Mouse (Mus musculus): ENCODE results near the gene Ap1m2.
"Not testable (repeated sequence)": the region's sequence is repeated elsewhere in the genome, so short reads cannot be mapped to it uniquely, and the experiment has no call there.

Gene Ap1m2

DNA sequence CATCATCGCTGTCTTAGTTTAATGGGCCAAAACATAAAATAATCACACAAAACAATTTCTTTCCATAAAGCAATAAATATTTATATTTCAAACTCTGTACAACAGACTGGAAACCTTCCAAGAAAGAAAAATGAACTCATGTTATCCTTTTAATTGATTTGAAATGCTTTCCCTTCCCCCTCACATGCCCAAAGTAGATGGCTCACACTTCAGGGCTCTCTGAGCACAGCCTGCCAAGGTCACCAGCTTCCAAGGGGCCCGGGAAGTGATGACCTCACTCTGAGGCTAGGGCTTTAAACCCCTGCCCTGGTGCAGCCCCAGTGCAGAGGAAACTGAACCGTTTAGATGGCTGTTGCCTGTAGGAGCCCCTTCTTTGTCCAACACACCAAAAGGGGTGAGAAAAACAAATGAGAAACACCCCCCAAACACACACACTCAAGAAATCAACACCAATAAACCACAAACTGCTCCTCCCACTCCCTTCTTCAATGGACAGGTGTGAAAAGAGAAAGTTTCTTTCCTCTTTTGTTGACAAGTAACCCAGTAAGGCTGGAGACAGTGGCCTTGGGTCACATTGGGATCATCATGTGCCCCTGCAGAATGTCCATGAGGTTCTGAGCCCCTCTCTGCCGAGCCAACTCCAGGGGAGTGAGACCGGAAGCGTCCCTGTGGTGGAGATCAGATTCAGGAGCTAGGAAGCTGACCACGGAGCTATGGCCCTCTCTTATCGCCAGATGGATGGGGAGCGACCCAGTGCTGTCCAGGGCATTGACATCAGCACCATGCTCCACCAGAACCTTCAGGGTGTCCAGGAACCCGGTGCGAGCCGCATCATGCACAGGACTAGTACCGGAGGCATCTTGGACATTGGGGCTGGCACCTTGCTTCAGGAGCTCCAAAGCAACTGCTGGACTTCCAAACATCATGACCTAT is 23.5 kb downstream of the Ap1m2 start:
- no peak for DNase-seq (ENCODE audit: low spot score)

DNA sequence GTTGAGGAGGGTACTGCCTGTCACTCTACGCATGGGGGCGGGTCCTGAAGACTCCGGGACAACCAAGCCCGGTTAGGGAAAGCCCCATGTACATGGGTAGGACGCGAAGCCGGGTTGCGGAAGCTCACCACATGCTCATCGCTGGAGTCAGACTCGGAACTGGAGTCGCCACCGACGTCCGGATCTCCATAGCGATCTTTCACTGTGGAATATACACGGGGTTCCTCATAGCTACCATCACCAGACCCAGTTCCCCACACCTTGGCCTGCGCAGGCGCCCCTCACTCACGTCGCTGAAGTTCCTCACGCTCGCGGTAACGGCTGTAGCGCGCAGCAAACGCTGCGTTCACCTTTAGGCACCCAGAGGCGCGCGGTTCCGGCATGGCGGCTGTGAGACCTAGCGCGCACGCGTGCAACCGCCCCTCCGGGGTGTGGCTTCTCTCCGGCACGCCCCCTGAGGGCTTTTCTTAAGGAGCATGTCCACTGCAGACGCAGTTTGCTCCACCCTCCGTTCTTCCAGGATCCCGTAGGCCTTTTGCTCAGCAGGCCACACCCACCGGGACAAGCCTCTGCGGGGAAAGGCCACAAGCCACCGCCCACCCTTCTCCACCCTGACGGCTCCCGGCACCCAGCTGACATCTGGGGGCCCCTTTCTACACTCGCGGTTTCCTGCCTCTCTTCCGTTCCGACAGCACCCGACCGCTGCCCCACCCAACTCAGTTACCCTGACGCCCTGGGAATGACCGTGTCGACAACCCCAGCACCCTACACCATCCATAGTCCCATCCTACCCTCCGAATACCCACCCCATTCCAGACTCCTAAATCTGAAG is 24.4 kb downstream of the Ap1m2 start, which contains the start of gene Kri1:
TSS of gene Kri1 (minus strand) at position 399 of the 832 bp plus-strand sequence.
- DNase-seq (ENCODE audit: low spot score): peak; percentile 96

DNA sequence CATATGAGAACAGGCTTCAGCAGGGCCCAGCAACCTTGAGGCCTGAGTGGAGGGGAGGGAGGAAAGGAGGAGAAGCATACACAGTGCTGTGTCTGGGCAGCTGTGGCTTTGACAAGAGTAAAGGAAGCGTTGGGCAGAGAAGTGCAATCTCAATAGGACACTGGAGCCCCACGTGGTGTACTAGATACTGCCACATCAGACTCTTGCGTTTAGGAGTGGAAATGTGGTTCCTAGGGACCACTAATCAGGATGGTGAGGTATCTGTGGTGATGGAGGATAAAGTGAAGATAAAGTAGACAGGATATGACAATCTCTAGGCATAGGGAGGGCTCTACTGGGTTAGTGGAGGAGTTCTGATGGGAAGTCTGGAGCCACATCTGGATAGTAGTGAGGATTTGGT is 25.4 kb downstream of the Ap1m2 start:
- DNase-seq (ENCODE audit: low spot score): no peak

DNA sequence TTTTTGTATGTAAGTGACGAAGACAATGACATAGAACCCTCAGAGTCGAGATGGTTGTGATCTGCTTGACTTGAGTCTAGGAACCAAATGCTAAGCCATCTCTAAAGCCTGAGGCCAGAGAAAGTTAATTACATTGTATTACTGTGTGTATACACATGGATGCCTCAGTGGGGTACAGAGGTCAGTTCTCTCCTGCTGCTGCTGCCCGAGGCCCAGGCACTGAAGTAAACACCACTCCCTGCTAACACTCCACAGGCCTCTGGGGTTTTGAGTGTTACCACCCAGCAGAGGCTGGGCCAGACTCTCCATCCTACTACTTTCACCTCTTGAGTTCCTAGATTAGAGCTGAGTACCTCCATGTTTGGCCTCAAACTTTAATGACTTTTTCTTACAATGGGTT is 28.1 kb downstream of the Ap1m2 start:
- peak; percentile 39 for DNase-seq (ENCODE audit: low spot score)

DNA sequence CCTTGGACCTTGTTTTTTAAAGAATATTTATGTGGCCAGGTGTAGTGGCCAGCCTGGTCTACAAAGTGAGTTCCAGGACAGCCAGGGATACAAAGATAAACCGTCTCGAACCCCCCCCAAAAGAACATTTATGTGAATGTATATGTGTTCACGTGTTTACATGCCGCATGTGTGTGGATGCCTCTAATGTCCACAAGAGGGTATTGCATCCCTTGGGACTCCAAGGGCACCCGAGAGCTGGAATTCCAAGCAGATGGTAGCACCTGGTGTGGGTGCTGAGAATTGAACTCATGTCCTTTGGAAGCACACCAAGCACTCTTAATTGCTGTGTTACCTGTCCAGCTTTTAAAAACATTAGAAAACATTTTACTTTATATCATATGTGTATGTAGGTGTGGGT is 28.5 kb downstream of the Ap1m2 start:
- DNase-seq (ENCODE audit: low spot score): no peak

DNA sequence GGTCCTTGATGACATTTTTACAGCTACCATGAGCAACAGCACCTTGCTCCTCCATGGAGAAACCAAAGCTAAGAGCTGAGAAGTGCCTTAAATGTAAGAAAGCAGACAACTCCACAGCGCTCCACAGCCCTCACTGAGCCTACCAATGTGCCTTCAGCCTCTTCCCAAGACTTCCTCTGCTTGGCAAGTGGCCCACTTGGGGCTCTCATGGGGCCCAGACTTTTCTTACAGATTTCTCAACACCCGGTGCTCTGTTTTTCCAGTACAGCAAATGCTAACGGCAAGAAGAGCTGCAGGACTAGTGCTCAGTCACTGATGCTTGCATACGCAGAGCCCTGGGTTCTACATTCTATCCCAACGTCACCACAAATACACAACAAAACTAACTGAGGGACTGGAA is 34.4 kb downstream of the Ap1m2 start:
- no peak for DNase-seq (ENCODE audit: low spot score)

DNA sequence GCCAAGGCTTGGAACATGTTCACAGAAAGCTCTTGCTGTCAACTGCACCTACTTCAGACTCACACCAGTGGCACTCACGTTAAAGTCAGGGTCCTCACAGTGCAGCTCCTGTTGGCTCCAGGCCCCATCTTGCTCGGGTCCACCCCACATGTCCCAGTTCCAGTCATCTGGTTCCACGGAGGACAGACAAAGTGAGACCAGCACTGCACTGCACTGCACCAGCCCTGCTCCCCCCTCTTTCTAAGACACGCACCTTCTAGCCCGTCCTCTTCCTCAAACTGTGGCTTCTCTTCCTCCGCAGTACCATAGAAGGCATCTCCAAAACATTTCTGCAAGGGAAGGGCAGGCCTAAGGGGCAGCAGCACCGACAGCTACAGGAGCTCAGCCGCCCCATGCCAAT is 35.8 kb downstream of the Ap1m2 start:
- no peak for DNase-seq (ENCODE audit: low spot score)

DNA sequence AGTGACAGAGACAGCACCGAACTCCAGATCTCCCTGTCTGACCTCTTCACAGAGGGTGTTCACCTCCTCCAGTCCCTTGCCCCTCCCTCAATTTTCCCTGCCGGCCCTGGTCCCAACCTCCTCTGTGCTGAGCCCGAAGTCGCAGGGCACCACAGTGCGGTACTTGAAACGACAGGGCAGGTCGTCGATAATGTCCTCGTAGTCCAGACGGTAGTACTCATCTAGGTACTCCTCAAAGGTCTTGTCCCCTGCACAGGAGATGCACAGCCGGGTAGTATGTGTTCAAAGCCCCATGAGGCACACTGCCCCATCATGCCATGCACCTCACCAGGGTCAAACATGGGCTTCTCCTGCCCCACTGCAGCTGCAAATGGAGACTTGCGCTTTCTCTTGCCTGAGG is 36.4 kb downstream of the Ap1m2 start:
- no peak for DNase-seq (ENCODE audit: low spot score)

DNA sequence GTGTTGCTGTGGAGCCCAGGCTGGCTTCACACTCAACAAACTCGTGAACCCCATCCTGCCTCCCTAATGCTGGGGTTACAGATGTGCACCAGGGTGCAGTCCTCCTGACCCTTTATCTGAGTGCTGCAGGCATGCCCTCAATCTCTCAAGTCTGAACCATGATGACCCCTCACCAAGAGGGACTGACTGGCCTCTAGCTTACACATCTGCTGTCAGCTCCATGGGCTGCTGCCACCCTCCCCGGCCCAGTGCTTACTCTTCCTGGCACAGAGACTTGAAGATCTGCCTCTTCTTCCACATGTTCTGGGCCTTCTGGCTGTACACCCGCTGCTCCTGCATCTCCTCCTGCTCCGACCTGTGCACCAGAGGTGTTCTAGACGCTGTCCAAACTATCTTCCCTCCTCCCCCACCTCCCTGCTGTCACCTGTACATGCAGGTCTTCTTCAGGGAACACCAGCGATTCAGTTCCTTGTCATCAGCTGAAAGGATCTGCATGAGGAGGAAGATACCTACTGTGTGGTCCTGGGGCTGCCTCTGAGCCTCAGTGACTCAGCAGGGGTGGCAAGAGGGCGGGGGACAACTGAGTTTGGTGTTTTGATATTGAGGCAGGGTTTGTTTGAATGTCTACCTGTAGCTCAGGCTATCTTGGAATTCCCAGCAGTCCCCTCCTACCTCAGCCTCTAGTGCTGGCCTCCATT is 37.0 kb downstream of the Ap1m2 start:
- DNase-seq (ENCODE audit: low spot score): no peak

DNA sequence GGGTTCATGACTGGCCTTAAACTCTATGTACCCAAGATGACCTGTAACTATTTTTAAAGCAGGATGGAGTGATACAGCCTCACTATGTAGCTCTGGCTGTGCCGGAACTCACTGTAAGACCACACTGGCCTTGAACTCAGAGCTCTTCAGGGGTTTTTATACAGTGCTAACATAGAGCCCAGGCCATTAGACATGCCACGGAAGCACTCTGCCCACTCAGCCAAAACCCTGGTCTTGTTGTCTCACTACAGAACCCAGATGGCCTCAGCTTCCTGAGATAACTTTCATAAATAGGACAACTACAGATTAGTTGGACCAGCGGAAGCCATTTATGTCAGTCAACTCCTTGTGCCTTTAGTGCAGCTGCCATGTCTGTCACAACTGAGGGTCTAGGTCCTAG is 37.8 kb downstream of the Ap1m2 start:
- no peak for DNase-seq (ENCODE audit: low spot score)

DNA sequence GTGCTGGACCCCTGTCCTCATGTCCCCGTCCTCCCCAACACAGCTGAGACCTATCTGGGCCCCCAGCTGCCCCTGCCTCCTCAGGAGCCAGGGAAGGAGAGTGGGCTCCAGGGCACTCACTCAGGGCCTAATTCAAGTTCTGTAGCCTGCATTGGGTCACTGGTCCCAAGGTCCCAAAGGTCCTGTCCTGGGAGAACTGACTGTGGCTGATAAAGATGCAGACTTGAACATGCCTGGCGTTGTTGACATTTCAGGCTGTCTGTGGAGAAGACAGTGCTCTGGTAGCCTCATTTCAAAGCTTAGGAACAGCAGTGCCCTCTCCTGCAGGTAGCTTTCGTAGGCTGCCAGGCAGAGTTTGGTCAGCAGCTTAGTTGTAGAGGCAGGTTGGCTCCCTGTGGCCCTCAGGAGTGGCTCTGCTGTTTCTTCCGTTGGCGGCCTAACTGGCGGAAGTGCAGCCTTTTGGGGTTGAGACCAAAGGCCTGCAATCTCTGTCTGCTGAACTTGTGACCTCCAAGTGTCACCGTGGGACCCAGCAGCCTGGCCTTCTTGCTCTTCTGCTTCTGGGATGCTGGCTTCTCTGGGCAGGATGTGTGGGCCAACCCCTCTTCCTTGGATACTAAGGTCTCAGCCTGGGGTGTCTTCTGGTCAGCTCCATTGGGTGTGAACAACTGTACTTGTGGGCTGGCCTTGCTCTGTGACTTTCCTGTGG is 38.5 kb downstream of the Ap1m2 start:
- no peak for DNase-seq (ENCODE audit: low spot score)

DNA sequence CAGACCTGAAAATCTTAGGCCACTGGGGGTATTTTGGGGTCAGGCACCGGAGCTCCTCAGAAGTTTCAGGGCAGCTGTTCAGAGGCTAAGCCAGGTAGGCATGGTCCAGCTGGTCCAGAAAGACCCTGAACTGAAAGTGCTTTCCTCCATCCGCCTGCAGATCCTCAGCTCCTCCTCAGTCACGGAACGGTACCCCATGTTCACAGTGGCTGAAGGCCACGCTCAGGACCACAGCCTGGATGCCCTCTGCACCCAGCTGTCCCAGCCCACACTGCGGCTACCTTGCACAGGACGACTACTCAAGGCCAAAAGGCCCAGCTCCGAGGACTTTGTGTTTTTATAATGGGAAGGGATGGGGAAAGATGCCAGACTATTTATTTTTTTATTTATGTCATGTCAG is 39.0 kb downstream of the Ap1m2 start:
- DNase-seq (ENCODE audit: low spot score): no peak

DNA sequence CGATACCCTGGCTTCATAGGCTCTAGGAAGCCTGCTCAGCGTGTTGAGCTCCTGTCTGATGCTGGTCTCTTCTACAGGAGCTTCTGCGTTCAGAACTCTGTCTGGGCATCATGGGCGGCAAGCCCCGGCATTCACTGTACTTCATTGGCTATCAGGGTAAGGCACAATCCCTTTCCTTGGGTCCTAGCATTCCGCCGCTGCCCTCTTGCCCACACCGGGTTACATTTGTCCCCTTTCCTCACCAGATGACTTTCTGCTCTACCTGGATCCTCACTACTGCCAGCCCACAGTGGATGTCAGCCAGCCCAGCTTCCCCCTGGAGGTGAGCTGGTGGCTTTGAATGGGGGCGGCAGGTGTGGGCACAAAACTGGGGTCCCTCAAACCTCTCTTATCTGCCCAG is 39.7 kb downstream of the Ap1m2 start:
- no peak for DNase-seq (ENCODE audit: low spot score)

DNA sequence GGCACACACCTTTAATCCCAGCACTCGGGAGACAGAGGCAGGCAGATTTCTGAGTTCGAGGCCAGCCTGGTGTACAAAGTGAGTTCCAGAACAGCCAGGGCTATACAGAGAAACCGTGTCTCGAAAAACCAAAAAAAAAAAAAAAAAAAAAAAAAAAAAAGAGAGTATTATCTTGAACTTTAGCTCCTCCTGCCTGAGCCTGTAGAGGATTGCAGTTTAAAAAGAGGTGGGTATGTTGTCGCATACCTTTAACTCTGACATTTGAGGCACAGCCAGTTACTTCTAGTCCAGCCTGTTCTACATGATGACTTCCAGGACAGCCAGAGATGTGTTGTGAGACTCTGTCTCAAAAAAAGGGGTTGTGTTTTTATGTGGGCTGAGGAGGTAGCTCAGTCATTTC is 42.5 kb downstream of the Ap1m2 start:
- DNase-seq (ENCODE audit: low spot score): not testable (repeated sequence)

DNA sequence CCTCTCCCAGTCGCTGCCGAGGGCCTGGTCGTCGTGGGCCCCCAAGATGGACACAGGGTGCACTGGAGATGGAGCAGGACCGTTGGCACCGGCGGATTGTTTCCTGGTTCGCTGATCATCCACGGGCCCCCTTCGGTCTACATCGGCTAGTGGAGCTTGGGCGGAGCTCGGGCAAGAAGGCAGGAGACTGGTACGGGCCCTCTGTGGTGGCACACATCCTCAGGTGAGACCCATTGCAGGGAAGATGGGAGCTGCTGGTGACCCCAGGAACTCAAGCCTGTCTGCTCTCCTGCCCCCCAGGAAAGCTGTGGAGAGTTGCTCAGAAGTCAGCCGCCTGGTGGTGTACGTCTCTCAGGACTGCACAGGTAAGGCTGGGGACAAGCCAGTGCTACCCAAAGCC is 43.8 kb downstream of the Ap1m2 start:
- DNase-seq (ENCODE audit: low spot score): no peak

DNA sequence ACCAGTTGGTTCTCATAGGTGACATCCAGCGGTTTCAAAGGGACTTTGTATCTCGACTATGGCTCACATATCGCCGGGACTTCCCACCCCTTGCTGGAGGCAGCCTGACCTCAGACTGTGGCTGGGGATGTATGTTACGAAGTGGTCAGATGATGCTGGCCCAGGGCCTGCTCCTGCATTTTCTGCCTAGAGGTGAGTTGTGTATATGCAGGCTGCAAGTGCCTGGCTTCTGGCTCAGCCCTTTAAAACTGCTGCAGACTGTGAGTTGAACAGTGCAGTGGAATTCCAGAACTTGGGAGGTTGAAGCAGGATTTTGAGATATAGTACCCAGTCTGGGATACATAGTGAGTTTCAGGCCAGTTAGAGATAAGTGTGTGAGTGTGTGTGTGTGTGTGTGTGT is 45.2 kb downstream of the Ap1m2 start:
- DNase-seq (ENCODE audit: low spot score): no peak

DNA sequence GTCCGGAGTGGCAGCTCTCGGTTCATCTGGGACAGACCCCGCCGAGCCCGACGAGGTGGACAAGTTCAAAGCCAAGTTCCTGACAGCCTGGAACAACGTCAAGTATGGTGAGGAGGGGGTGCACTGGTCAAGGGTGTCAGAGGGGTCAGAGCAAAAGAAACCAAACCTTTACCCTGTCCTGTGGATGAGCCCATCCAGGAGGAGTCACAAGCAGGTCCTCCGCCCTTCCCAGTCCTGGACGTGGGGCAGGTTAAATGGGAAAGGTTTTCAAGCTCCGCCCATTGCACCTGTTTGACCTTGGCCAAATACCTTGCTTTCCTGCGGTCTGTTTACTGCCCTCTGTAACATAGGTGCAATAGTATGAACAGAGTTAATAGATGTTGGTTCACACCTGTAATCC is 46.5 kb downstream of the Ap1m2 start:
- peak; percentile 61 for DNase-seq (ENCODE audit: low spot score)

DNA sequence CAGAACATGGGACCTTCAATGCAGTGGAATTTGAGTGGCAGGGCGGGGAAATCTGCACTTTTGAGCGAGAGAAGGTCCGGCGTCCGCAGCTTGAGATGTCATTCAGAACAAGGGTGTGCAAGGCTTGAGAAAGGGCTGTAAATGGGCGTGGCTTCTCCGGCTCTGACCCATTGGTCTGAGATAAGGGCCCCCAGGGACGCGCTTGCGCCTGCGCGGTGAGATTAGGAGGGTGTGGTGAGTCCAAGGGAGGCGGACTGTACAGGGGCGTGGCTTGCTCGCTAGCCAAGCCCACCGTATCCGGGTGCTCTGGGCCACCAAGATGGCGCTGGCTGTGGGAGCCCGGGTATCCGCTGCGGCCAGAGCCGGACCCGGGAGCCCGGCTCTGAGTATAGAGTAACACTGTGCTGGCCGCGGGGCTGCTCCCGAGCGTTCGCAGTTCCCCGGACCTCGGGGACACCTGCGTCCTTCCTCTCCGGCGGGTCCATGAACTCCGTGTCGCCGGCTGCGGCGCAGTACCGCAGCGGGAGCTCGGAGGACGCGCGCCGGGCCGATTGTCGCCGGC is 47.1 kb downstream of the Ap1m2 start, which contains the start of gene Atg4d:
TSS of gene Atg4d (plus strand) at position 294 of the 562 bp plus-strand sequence.
- peak; percentile 99 for DNase-seq (ENCODE audit: low spot score)

DNA sequence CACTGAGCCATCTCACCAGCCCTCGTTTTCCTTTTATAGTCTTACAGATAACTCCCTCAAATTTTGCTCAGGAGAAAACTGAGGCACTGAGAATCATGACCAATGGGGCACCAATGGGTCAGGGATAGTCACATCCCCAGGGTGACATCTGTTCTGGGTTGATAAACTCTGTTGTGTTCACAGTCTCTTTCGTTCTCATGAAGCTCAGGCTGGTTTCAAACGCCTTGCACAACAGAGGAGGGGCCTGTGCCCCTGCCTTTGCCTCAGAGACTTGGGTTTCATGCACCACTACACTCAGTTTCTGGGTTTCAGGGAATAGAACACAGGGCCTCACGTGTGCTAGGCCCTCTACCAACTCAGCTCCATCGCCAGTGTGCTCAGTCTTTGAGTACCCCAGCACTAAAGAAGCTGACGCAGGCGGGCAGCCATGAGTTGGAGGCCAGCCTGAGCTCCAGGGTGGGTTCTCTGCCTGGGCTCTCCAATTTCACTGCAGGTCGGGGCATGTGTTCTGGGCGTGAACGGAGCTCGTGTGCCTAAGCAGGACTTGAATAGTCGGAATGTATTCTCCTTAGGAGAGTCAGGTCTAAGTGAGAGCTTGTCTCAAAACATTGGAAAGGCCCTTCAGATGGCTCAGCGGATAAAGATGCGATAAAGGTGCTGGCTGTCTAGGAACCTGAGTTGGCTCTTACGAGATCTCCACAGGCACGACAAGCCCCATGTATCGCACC is 47.7 kb downstream of the Ap1m2 start:
- no peak for DNase-seq (ENCODE audit: low spot score)

DNA sequence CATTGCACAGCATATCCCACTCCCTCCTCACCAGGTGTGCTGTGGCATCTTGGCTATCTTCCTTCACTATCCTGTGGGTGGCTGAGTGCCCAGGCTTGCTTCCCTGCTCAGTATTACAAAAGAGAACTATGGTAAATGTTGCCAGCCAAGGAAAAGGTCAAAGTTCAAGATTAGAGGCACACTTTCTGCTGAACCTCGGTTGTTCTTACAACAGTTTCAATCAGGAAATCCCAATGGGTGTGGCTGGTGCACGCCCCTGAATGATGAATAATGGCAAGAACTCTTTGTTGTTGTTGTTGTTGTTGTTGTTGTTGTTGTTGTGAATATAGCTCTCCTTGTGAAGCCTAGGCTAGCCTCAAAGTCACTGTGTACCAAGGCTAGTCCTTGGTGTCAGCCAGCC is 50.3 kb downstream of the Ap1m2 start:
- DNase-seq (ENCODE audit: low spot score): no peak

Measured in yolk sac, embryonic 10.5 days (tissue).